Mouse (Mus musculus): ENCODE measurements around the gene Tex19.1. TPM values are rescaled to one million over a fixed set of nuclear protein-coding genes. Genes with fewer than 3 reads are reported as not detected.

Tex19.1 gene
- polyA plus RNA-seq, 1 experiment = not detected

- WGBS = 74% methylated on average over 5 of the region's 5 CpGs
- DNase-seq (ENCODE audit: low read depth, low spot score) = no peak
Measured at GRCm38 (mm10) chr11:121137682-121138081, 8.3 kb upstream of the Tex19.1 start.

DNA sequence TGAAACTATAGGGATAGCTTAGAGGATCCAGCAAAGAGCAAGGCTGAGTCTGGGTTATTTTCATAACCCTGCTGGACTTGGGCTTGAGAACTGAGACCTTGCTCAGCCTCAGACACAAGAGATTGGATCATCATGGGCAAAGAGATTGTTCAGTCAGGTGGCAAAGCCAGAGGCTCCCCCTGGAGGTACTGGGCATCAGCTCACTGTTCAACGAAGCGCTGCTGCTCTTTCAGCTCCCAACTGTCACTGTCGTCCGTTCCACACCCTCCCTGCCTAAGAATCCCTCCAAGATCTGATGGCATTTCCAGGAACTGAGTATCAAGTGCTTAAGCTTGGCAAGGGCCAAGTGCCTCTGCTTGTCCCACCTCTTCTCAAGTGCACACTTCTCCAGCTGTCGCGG is 7.2 kb upstream of the Tex19.1 start:
- WGBS = 21% methylated on average over 6 of the region's 6 CpGs
- no peak for DNase-seq (ENCODE audit: low read depth, low spot score)

GRCm38 (mm10) chr11:121143325-121144015 is 2.5 kb upstream of the Tex19.1 start:
- no peak for DNase-seq (ENCODE audit: low read depth, low spot score)
- WGBS = 48% methylated on average over 9 of the region's 9 CpGs

GRCm38 (mm10) chr11:121148193-121148592 is 2.2 kb downstream of the Tex19.1 start:
- no peak for DNase-seq (ENCODE audit: low read depth, low spot score)
- 77% methylated on average over 3 of the region's 3 CpGs for WGBS

- 82% methylated on average over 4 of the region's 4 CpGs for WGBS
- DNase-seq (ENCODE audit: low read depth, low spot score) = no peak
Measured at GRCm38 (mm10) chr11:121154203-121154602, 8.3 kb downstream of the Tex19.1 start.

- no peak for DNase-seq (ENCODE audit: low read depth, low spot score)
- WGBS = 2% methylated on average over 45 of the region's 45 CpGs
Measured at GRCm38 (mm10) chr11:121156411-121156891, 10.5 kb downstream of the Tex19.1 start.

- WGBS = 86% methylated on average over 5 of the region's 5 CpGs
- DNase-seq (ENCODE audit: low read depth, low spot score) = no peak
Measured at GRCm38 (mm10) chr11:121159971-121160370, 14.0 kb downstream of the Tex19.1 start, which contains the start of gene Uts2r. Uts2r (plus strand) TSS chr11:121160271.

DNA sequence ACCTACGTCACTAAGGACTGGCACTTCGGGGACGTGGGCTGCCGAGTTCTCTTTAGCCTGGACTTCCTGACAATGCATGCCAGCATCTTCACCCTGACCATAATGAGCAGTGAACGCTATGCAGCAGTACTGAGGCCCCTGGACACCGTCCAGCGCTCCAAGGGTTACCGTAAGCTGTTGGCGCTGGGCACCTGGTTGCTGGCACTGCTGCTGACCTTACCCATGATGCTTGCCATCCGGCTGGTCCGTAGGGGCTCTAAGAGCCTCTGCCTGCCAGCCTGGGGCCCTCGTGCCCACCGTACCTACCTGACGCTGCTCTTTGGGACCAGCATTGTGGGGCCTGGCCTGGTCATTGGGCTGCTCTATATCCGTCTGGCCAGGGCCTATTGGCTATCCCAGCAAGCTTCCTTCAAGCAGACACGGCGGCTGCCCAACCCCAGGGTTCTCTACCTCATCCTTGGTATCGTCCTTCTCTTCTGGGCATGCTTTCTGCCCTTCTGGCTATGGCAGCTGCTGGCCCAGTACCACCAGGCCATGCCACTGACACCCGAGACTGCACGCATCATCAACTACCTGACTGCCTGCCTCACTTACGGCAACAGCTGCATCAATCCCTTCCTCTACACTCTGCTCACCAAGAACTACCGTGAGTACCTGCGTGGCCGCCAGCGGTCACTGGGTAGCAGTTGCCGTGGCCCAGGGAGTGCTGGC is 14.8 kb downstream of the Tex19.1 start:
- no peak for DNase-seq (ENCODE audit: low read depth, low spot score)
- 93% methylated on average over 26 of the region's 26 CpGs for WGBS

GRCm38 (mm10) chr11:121163751-121164150 is 17.8 kb downstream of the Tex19.1 start:
- no peak for DNase-seq (ENCODE audit: low read depth, low spot score)
- 79% methylated on average over 4 of the region's 4 CpGs for WGBS

DNA sequence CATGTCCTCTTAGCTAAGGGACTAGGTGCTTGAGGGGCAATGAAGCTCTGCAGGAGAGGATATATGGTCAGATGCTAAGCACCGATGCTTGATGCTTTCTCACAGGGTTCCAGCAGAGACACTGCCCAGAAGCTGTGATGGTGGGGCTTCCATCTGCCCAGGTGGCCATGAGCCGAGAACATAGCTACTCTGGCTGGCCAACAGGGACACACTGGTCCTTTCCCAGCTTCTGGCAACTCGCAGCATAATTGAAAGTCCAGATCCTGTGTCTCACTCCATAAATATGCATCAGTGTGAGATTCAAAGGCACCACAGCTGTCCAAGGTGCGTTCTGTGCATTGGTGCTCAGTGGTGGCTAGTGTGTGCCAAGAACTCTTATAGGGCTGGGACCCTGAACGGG is 27.3 kb downstream of the Tex19.1 start:
- no peak for DNase-seq (ENCODE audit: low read depth, low spot score)
- WGBS = 81% methylated on average over 5 of the region's 5 CpGs

DNA sequence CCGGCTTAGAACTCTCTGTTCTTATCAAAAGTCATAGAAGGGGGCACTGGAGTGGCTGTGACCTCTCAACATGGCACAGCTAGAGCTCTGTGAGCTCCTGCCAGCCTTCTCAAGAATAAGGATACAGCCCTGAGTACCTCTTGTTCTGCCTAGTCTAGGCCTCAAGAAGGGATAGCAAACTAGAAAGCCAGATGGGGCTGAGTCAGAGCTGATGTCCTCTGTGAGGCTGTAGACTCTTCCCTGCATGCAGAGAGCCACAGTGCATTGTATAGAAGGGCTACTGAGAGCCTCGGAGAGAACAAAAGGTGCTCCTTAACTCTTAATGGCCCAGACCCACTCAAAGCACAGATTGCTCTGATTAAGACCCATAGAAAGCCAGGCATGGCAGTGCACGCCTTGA is 28.3 kb downstream of the Tex19.1 start:
- 66% methylated on average over 3 of the region's 3 CpGs for whole genome bisulfite sequencing
- no peak for DNase-seq (ENCODE audit: low read depth, low spot score)

DNA sequence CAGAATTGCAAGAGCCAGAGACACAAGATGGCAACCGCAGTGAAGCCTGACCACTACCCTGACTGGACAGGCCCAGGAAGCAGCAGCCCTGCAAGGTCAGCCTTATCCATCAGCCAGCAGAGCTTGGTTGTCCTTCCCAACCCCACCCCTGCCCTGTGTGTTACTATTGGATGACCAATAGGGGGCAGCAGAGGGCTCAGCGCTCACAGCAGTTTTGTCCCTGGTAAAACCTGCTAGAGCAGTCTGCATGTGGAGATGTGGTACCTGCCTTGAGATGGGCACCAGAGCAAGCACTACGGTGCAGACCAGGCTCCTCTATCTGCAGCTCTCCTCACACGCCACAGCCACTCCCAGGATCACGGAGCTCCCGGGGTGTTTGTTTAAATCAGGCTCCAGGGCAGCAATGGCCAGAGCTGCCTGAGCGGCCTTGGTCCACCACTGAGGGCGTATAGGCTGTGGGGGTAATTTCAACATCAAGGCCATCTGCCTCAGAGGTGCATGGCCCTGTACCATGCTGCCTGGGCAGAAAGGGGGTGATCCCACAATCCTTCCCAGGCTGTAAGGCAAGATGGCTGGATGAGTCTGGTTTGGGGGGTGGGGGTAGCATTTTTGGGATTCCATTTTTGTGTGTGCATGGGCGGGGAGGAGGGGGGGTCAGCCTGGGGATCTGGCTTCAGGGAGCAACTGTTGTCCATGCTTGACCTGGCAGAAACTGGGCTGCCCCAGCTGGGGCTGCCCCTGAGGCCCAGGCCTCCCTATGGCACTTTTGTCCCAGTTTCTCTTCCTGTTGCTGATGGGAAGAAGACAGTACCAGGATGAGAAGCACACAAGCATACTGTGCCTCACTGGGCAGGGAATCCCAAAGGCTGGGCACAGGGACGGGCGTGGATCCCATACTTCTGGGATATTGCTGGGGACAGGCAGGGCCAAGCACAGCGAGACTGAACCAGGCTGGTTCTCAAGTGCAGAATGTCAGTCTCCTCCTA is 30.6 kb downstream of the Tex19.1 start:
- 55% methylated on average over 12 of the region's 12 CpGs for WGBS
- DNase-seq (ENCODE audit: low read depth, low spot score) = peak; percentile 44

- no peak for DNase-seq (ENCODE audit: low read depth, low spot score)
- WGBS = 80% methylated on average over 3 of the region's 3 CpGs
Measured at GRCm38 (mm10) chr11:121189681-121190080, 43.7 kb downstream of the Tex19.1 start.

DNA sequence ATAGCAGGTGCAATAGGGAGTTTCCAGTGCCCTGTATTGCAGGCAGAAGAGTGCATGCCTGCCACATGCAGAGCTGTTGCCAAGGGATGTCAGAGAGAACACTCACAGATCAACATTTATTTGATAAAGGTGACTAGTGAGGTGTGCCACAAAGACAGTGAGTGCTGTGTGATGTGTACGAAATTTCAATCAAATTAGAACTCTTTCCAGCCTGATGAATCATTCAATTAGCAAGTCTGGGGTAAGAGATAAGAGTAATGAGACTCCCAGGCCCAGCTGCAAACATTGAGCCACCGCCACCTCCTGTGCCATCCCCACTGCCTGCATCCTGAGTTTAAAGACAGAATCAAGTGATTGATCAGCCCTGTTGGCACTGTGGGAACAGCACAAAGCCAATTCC is 46.8 kb downstream of the Tex19.1 start:
- no peak for DNase-seq (ENCODE audit: low read depth, low spot score)
- WGBS = 80% methylated on average over 2 of the region's 2 CpGs

GRCm38 (mm10) chr11:121193415-121193814 is 47.5 kb downstream of the Tex19.1 start:
- no peak for DNase-seq (ENCODE audit: low read depth, low spot score)
- 79% methylated on average over 3 of the region's 3 CpGs for WGBS

Other genes starting within 250 kb of the Tex19.1 start
- gene Ccdc57, start 213.3 kb upstream of the Tex19.1 start, polyA plus RNA-seq (2012; rRNA removed) = 0.90 and 1.1 TPM in 2 replicates
- 12.8 and 36.6 TPM in 2 replicates for gene Slc16a3, start 197.7 kb upstream of the Tex19.1 start, polyA plus RNA-seq (2012; rRNA removed)
- 74.9 and 77.2 TPM in 2 replicates for gene Csnk1d, start 154.8 kb upstream of the Tex19.1 start, polyA plus RNA-seq (2012; rRNA removed)
- 28.9 and 53.4 TPM in 2 replicates for gene Cd7, start 106.7 kb upstream of the Tex19.1 start, polyA plus RNA-seq (2012; rRNA removed)
- gene Sectm1b, start 82.6 kb upstream of the Tex19.1 start, polyA plus RNA-seq (2012; rRNA removed) = 251 and 268 TPM in 2 replicates
- 3.1 and 3.9 TPM in 2 replicates for gene Sectm1a, start 64.9 kb upstream of the Tex19.1 start, polyA plus RNA-seq (2012; rRNA removed)
- not detected in 2 replicates for gene Tex19.2, start 27.5 kb upstream of the Tex19.1 start, polyA plus RNA-seq (2012; rRNA removed)
- not detected in 2 replicates for gene Uts2r, start 14.1 kb downstream of the Tex19.1 start, polyA plus RNA-seq (2012; rRNA removed)
- 19.4 and 24.4 TPM in 2 replicates for gene Hexdc, start 58.3 kb downstream of the Tex19.1 start, polyA plus RNA-seq (2012; rRNA removed)
- gene Ogfod3, start 58.6 kb downstream of the Tex19.1 start, polyA plus RNA-seq (2012; rRNA removed) = 11.7 and 12.9 TPM in 2 replicates
- gene Cybc1, start 83.2 kb downstream of the Tex19.1 start, polyA plus RNA-seq (2012; rRNA removed) = 32.6 and 33.0 TPM in 2 replicates
- 18.2 and 33.3 TPM in 2 replicates for gene Narf, start 91.1 kb downstream of the Tex19.1 start, polyA plus RNA-seq (2012; rRNA removed)
- gene Foxk2, start 113.8 kb downstream of the Tex19.1 start, polyA plus RNA-seq (2012; rRNA removed) = 19.3 and 29.0 TPM in 2 replicates
- 37.5 and 42.5 TPM in 2 replicates for gene Wdr45b, start 208.3 kb downstream of the Tex19.1 start, polyA plus RNA-seq (2012; rRNA removed)
- gene Rab40b, start 242.1 kb downstream of the Tex19.1 start, polyA plus RNA-seq (2012; rRNA removed) = 0.82 TPM in 2 replicates

Data from large intestine, adult 2 months (tissue).